ENCODE assay signal across 15 mouse cellular contexts in the genomic region with DNA sequence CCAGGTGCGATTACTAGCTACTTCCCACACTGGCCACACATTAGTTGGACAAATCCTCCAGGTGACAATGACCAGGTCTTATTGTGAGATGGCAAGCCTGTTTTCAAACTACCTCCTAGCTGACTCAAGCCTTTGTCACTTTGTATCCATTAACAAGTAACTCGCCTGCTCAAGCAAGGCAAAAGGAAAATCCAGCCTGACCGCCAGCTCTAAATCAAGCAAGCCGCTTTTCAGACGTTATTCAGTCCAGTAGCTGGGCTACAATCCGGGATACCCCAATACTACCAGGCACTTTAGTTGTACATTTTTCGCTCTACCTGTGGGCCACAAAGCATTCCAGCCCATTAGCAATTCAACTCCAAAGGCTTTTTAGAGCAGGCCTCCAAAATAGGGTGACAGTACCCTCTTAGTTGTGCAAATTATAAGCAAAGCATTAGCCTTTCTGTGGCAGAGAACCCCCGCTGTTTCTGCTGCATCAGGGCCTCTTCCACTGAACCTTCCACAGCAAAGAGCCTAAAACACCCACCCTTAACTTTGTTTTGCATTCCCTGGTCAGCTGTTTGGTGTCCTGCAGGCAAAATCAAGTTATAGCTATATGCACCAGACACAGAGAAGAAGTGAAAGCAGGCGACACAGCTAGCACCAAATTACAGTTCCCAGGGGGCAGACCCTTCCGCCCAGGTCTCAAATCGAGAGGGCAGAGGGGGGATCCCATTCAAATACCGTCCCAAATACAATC. TPM values are rescaled to one million over a fixed set of nuclear protein-coding genes. Genes with fewer than 3 reads are reported as not detected.
DNase-seq lines count a peak whose midpoint lies in the region; ATAC-seq and TF ChIP-seq lines count a peak whose summit lies in the region.
"Had no signal": no experiment of that assay in that cellular context is flagged by ENCODE, and none has a peak within 500 bp of the region (broad histone marks: within the 10 kb centered on the region; RNA-seq: fewer than 3 reads in every experiment).

No protein-coding gene starts in this region.

- TF ChIP-seq CTCF in CH12.LX (conservative IDR thresholded peaks at IDR 0.05 in 1 of 2, IDR thresholded peaks at IDR 0.05 in 1 of 2; ENCODE audit: low read depth in 2 of 2, low read length in 2 of 2), result no peak

- no peaks in the 10 kb centered on the region for H3K9me3 ChIP-seq in heart, embryonic 12.5 days (replicated peaks)
- H3K9me3 ChIP-seq in liver, embryonic 15.5 days (replicated peaks), result no peaks in the 10 kb centered on the region
- no peaks in the 10 kb centered on the region for H3K9me3 ChIP-seq in liver, embryonic 12.5 days (replicated peaks)
- no peaks in the 10 kb centered on the region for H3K9me3 ChIP-seq in CH12.LX (replicated peaks; ENCODE audit: low read length)
- no peaks in the 10 kb centered on the region for H3K9me3 ChIP-seq in intestine, embryonic 16.5 days (ENCODE audit: control insufficient read depth, low read length)
- H3K9me3 ChIP-seq: midbrain, embryonic 15.5 days; neural tube, embryonic 13.5 days had no signal

- in situ Hi-C loops in CH12.LX (cut with MboI; ENCODE audit: low pct_ligation_motif_present, low pct_unique_long_range_greater_than_20kb, low sequenced_read_pairs), result no loop called here

- H3K4me2 ChIP-seq in heart, embryonic 12.5 days, result no peak overlapping the region
- H3K4me2 ChIP-seq in liver, embryonic 15.5 days, result peak overlapping the region; percentile 16
- H3K4me2 ChIP-seq in liver, embryonic 12.5 days, result no peak overlapping the region; the same call in 1 of the 2 replicates
- peak overlapping the region; percentile 82 for H3K4me2 ChIP-seq in CH12.LX (ENCODE audit: insufficient read depth, low read depth, poor library complexity, severe bottlenecking)
- peak overlapping the region; percentile 73 for H3K4me2 ChIP-seq in intestine, embryonic 16.5 days (ENCODE audit: low read depth, low read length)

- no peak for ATAC-seq in heart, embryonic 12.5 days (ENCODE audit: insufficient number of reproducible peaks, low FRiP score)
- ATAC-seq in liver, embryonic 15.5 days (ENCODE audit: insufficient read depth), result no peak
- ATAC-seq in liver, embryonic 12.5 days, result no peak
- ATAC-seq in intestine, embryonic 16.5 days, result no peak
- no peak for ATAC-seq in inflammation-experienced regulatory T-cells, adult 6 months
- ATAC-seq: midbrain, embryonic 15.5 days had no signal

- H3K79me2 ChIP-seq in CH12.LX (replicated peaks; ENCODE audit: control insufficient read depth, extremely low read depth, insufficient read depth, poor library complexity, severe bottlenecking), result no peaks in the 10 kb centered on the region

- no peaks in the 10 kb centered on the region for H3K27me3 ChIP-seq in heart, embryonic 12.5 days (replicated peaks)
- no peaks in the 10 kb centered on the region for H3K27me3 ChIP-seq in liver, embryonic 15.5 days
- no peaks in the 10 kb centered on the region for H3K27me3 ChIP-seq in liver, embryonic 12.5 days (replicated peaks)
- H3K27me3 ChIP-seq in CH12.LX (replicated peaks), result no peaks in the 10 kb centered on the region
- H3K27me3 ChIP-seq in intestine, embryonic 16.5 days (replicated peaks; ENCODE audit: control insufficient read depth, insufficient read depth, low read length), result no peaks in the 10 kb centered on the region
- H3K27me3 ChIP-seq: midbrain, embryonic 15.5 days; neural tube, embryonic 13.5 days had no signal

- no peak overlapping the region for H3K27ac ChIP-seq in heart, embryonic 12.5 days (ENCODE audit: poor library complexity, severe bottlenecking)
- H3K27ac ChIP-seq in liver, embryonic 15.5 days (replicated peaks), result no peak overlapping the region
- no peak overlapping the region for H3K27ac ChIP-seq in liver, embryonic 12.5 days
- no peak overlapping the region for H3K27ac ChIP-seq in CH12.LX (ENCODE audit: insufficient read depth, low read depth)
- H3K27ac ChIP-seq in intestine, embryonic 16.5 days (ENCODE audit: low read length), result no peak overlapping the region
- H3K27ac ChIP-seq: midbrain, embryonic 15.5 days; neural tube, embryonic 13.5 days had no signal

- 75% methylated on average over 12 of the region's 12 CpGs for WGBS in heart, embryonic 12.5 days
- 74% methylated on average over 12 of the region's 12 CpGs for WGBS in liver, embryonic 15.5 days (ENCODE audit: insufficient replicate concordance)
- WGBS in liver, embryonic 12.5 days (ENCODE audit: insufficient replicate concordance), result 73% methylated on average over 12 of the region's 12 CpGs
- WGBS in intestine, embryonic 16.5 days, result 75% methylated on average over 12 of the region's 12 CpGs

- no peak for TF ChIP-seq POLR2A in CH12.LX (IDR thresholded peaks at IDR 0.05; ENCODE audit: low read depth, low read length)

- H3K4me3 ChIP-seq in heart, embryonic 12.5 days, result no peak overlapping the region
- H3K4me3 ChIP-seq in liver, embryonic 15.5 days (replicated peaks), result peak overlapping the region; percentile 20
- no peak overlapping the region for H3K4me3 ChIP-seq in liver, embryonic 12.5 days
- H3K4me3 ChIP-seq in CH12.LX (replicated peaks in 1 of 3; ENCODE audit: low read depth in 2 of 3, low read length in 2 of 3, poor library complexity in 1 of 3), result peak overlapping the region; percentile 27 to 80 (median 69)
- peak overlapping the region; percentile 6; the same call in 1 of the 2 replicates for H3K4me3 ChIP-seq in intestine, embryonic 16.5 days (ENCODE audit: low read length)
- H3K4me3 ChIP-seq: midbrain, embryonic 15.5 days had no signal

- no peaks in the 10 kb centered on the region for H3K4me1 ChIP-seq in heart, embryonic 12.5 days (replicated peaks)
- peaks cover 17% of the 10 kb centered on the region for H3K4me1 ChIP-seq in liver, embryonic 15.5 days (replicated peaks)
- peaks cover 20% of the 10 kb centered on the region for H3K4me1 ChIP-seq in liver, embryonic 12.5 days
- peaks cover 7 to 25% of the 10 kb centered on the region in 2 experiments; a peak in 3 of 4 replicates for H3K4me1 ChIP-seq in CH12.LX (ENCODE audit: control insufficient read depth in 1 of 2, insufficient read depth in 2 of 2)
- H3K4me1 ChIP-seq in intestine, embryonic 16.5 days (ENCODE audit: control insufficient read depth, insufficient read depth, low read length), result peaks cover 15% of the 10 kb centered on the region

- no peak for TF ChIP-seq RAD21 in CH12.LX (IDR thresholded peaks at IDR 0.05; ENCODE audit: low read depth, low read length)

- H3K36me3 ChIP-seq in heart, embryonic 12.5 days, result no peaks in the 10 kb centered on the region
- peaks cover 6% of the 10 kb centered on the region; the same call in 1 of the 2 replicates for H3K36me3 ChIP-seq in liver, embryonic 15.5 days (replicated peaks)
- H3K36me3 ChIP-seq in liver, embryonic 12.5 days, result no peaks in the 10 kb centered on the region
- peaks cover 2 to 21% of the 10 kb centered on the region in 2 experiments for H3K36me3 ChIP-seq in CH12.LX (replicated peaks in 1 of 2; ENCODE audit: control insufficient read depth in 1 of 2, insufficient read depth in 1 of 2, low read length in 1 of 2)
- H3K36me3 ChIP-seq in intestine, embryonic 16.5 days (ENCODE audit: control insufficient read depth, insufficient read depth, low read length), result no peaks in the 10 kb centered on the region
- H3K36me3 ChIP-seq: midbrain, embryonic 15.5 days; neural tube, embryonic 13.5 days had no signal

- H3K9ac ChIP-seq in heart, embryonic 12.5 days, result no peak overlapping the region
- H3K9ac ChIP-seq in liver, embryonic 15.5 days, result no peak overlapping the region
- no peak overlapping the region for H3K9ac ChIP-seq in liver, embryonic 12.5 days
- no peak overlapping the region for H3K9ac ChIP-seq in CH12.LX (ENCODE audit: insufficient read depth, low read depth)
- no peak overlapping the region for H3K9ac ChIP-seq in intestine, embryonic 16.5 days (ENCODE audit: low read depth, low read length)
- H3K9ac ChIP-seq: midbrain, embryonic 15.5 days; neural tube, embryonic 13.5 days had no signal

- TF ChIP-seq EP300 in CH12.LX (IDR thresholded peaks at IDR 0.05; ENCODE audit: low read length), result peak; percentile 75

- dilution Hi-C loops in CH12.LX (cut with MboI; ENCODE audit: extremely low pct_ligation_motif_present, extremely low pct_unique_long_range_greater_than_20kb, low sequenced_read_pairs), result no loop called here

- DNase-seq in heart, adult 11 months, result peak; percentile 92
- DNase-seq in CH12.LX (ENCODE audit: extremely low read depth) (peak; percentile 87), MN1 (ENCODE audit: low spot score) (no peak)
- DNase-seq: adrenal gland, postnatal 14 days; cerebellum, adult 11 months; gastrocnemius, postnatal 36 days; right cerebral cortex, adult 18-20 months; thymus, postnatal 14 days had no signal

RNA-seq across cellular contexts. Expression of a gene that starts 1.8 kb away (rescaled TPM):
- polyA plus RNA-seq in heart, embryonic 12.5 days (2016; fragmentation: Nextera tagmentation; extraction: Ambion mirVana), result 32.5 and 33.1 TPM in 2 replicates
- polyA plus RNA-seq in liver, embryonic 15.5 days (2015; fragmentation: Nextera tagmentation; extraction: Ambion mirVana), result 26.0 and 28.3 TPM in 2 replicates
- 14.1 and 15.1 TPM in 2 replicates for polyA plus RNA-seq in liver, embryonic 12.5 days (2016; fragmentation: Nextera tagmentation; extraction: Ambion mirVana)
- total RNA-seq in CH12.LX (2012; rRNA removed) (26.2 and 31.0 TPM in 2 replicates), CH12.LX (2014; rRNA removed) (75.7 and 80.9 TPM in 2 replicates)
- 36.8 and 37.9 TPM in 2 replicates for polyA plus RNA-seq in CH12.LX (2012; ENCODE audit: insufficient read length, low read depth)
- polyA plus RNA-seq in intestine, embryonic 16.5 days (2015; fragmentation: Nextera tagmentation; extraction: Ambion mirVana), result 142 and 184 TPM in 2 replicates
- polyA plus RNA-seq in inflammation-experienced regulatory T-cells, adult 6 months (2017; shearing (Covaris generic)), result 100 to 1,000 TPM in 1 of 3 experiments, 10 to 100 TPM in 2; 58.3 to 103 (median 64.1) TPM

RNA-seq across cellular contexts. Expression of a gene that starts 44.5 kb away (rescaled TPM):
- 4.5 and 5.7 TPM in 2 replicates for polyA plus RNA-seq in heart, embryonic 12.5 days (2016; fragmentation: Nextera tagmentation; extraction: Ambion mirVana)
- 0.55 and 0.67 TPM in 2 replicates for polyA plus RNA-seq in liver, embryonic 15.5 days (2015; fragmentation: Nextera tagmentation; extraction: Ambion mirVana)
- polyA plus RNA-seq in liver, embryonic 12.5 days (2016; fragmentation: Nextera tagmentation; extraction: Ambion mirVana), result 0.92 and 0.93 TPM in 2 replicates
- total RNA-seq in CH12.LX (2012; rRNA removed), result 3.7 and 3.9 TPM in 2 replicates
- 5.5 and 6.4 TPM in 2 replicates for total RNA-seq in CH12.LX (2014; rRNA removed)
- polyA plus RNA-seq in CH12.LX (2012; ENCODE audit: insufficient read length, low read depth), result 6.1 and 7.0 TPM in 2 replicates
- polyA plus RNA-seq in intestine, embryonic 16.5 days (2015; fragmentation: Nextera tagmentation; extraction: Ambion mirVana), result 5.8 and 6.1 TPM in 2 replicates
- 1 to 10 TPM; 1.7 to 4.6 (median 3.3) TPM for polyA plus RNA-seq in inflammation-experienced regulatory T-cells, adult 6 months (2017; shearing (Covaris generic))

RNA-seq across cellular contexts. Expression of a gene that starts 58.6 kb away (rescaled TPM):
- polyA plus RNA-seq in heart, embryonic 12.5 days (2016; fragmentation: Nextera tagmentation; extraction: Ambion mirVana), result 35.2 and 35.7 TPM in 2 replicates
- 16.6 and 17.1 TPM in 2 replicates for polyA plus RNA-seq in liver, embryonic 15.5 days (2015; fragmentation: Nextera tagmentation; extraction: Ambion mirVana)
- polyA plus RNA-seq in liver, embryonic 12.5 days (2016; fragmentation: Nextera tagmentation; extraction: Ambion mirVana), result 29.0 and 31.7 TPM in 2 replicates
- total RNA-seq in CH12.LX (2012; rRNA removed), result 34.8 and 38.0 TPM in 2 replicates
- total RNA-seq in CH12.LX (2014; rRNA removed), result 35.5 and 40.3 TPM in 2 replicates
- 37.4 and 42.1 TPM in 2 replicates for polyA plus RNA-seq in CH12.LX (2012; ENCODE audit: insufficient read length, low read depth)
- polyA plus RNA-seq in intestine, embryonic 16.5 days (2015; fragmentation: Nextera tagmentation; extraction: Ambion mirVana), result 37.8 and 41.3 TPM in 2 replicates
- polyA plus RNA-seq in inflammation-experienced regulatory T-cells, adult 6 months (2017; shearing (Covaris generic)), result 10 to 100 TPM; 32.8 to 50.8 (median 46.4) TPM

RNA-seq across cellular contexts. Expression of a gene that starts 58.6 kb away (rescaled TPM):
- polyA plus RNA-seq in heart, embryonic 12.5 days (2016; fragmentation: Nextera tagmentation; extraction: Ambion mirVana), result 48.8 and 54.0 TPM in 2 replicates
- 19.2 and 20.7 TPM in 2 replicates for polyA plus RNA-seq in liver, embryonic 15.5 days (2015; fragmentation: Nextera tagmentation; extraction: Ambion mirVana)
- 41.5 and 42.2 TPM in 2 replicates for polyA plus RNA-seq in liver, embryonic 12.5 days (2016; fragmentation: Nextera tagmentation; extraction: Ambion mirVana)
- total RNA-seq in CH12.LX (2012; rRNA removed), result 152 and 159 TPM in 2 replicates
- total RNA-seq in CH12.LX (2014; rRNA removed), result 126 and 138 TPM in 2 replicates
- 305 and 312 TPM in 2 replicates for polyA plus RNA-seq in CH12.LX (2012; ENCODE audit: insufficient read length, low read depth)
- 47.9 and 51.2 TPM in 2 replicates for polyA plus RNA-seq in intestine, embryonic 16.5 days (2015; fragmentation: Nextera tagmentation; extraction: Ambion mirVana)
- polyA plus RNA-seq in inflammation-experienced regulatory T-cells, adult 6 months (2017; shearing (Covaris generic)), result 100 to 1,000 TPM; 126 to 177 (median 127) TPM

Comparison
In these comparisons a context has a peak if more than half of its experiments do, and no peak if none do; other contexts are left out.
1. H3K4me2 ChIP-seq: peak in liver, embryonic 15.5 days (single experiment), CH12.LX (single experiment) and intestine, embryonic 16.5 days (single experiment); none in heart, embryonic 12.5 days (single experiment) and liver, embryonic 12.5 days (single experiment).
2. H3K4me3 ChIP-seq: peak in liver, embryonic 15.5 days (single experiment), CH12.LX (3 of 3) and intestine, embryonic 16.5 days (single experiment); none in heart, embryonic 12.5 days (single experiment) and liver, embryonic 12.5 days (single experiment).